Mouse (Mus musculus) embryo, embryonic 11.5 days (tissue): Measurements from ENCODE around the gene Chil1.

ENCODE experiments used
- DNase-seq: peaks from one replicate; pipeline ENCODE4 v3.0.0-alpha.2; 2012; ENCODE audit warnings: low read depth, low spot score

Gene Chil1

GRCm38 (mm10) chr1:134168985-134169697, 12.8 kb upstream of the Chil1 start:
- DNase-seq: no peak

GRCm38 (mm10) chr1:134173081-134173480, 8.9 kb upstream of the Chil1 start:
- DNase-seq: no peak

- no peak for DNase-seq
Observed at GRCm38 (mm10) chr1:134177976-134178375, 4.0 kb upstream of the Chil1 start.

GRCm38 (mm10) chr1:134184089-134184488, 2.1 kb downstream of the Chil1 start:
- DNase-seq: no peak

DNA sequence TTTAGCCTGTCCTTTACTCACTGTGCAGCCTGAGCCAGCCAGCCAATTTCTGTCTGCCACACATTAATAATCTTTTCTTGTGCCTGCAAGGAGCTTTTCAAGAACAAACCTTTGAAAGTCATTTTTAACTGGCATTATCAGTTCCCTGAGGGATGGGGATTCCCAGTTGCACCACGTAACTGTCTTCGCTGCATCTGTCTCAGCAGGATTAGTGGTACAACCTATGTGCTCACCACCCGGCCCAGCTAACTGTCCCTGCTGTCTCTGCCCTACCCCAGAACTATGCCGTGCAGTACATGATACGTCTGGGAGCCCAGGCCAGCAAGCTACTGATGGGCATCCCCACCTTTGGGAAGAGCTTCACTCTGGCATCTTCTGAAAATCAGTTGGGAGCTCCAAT, 6.2 kb downstream of the Chil1 start:
- no peak for DNase-seq

DNA sequence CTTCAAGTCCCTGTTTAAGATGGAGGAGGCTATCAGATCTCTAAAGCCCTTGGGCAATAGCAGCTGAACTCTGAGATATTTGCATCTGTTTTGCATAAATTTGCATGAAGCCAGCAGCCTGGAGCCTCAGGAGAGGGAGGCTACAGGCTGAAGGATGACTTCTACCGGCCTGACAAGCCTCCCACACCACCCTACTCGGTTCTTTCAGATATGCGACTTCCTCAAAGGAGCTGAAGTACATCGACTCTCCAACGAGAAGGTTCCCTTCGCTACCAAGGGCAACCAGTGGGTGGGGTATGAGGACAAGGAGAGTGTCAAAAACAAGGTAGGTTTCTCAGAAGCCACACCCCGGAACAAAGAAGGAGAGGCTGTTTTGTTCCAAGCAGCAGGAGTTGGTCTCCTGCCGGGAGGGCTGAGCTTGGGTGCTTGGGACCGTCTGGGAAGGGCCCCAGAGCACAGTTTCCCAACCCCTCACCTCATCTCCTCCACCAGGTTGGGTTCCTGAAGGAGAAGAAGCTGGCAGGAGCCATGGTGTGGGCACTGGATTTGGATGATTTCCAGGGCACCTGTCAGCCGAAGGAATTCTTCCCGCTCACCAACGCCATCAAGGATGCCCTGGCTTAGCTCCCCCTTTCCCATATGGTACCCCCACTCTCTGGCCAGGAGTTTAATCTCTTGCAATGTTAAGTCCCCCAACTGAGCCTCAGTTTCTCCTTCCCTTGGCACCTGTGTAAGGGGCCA, 7.2 kb downstream of the Chil1 start:
- no peak for DNase-seq

- no peak for DNase-seq
Observed at GRCm38 (mm10) chr1:134191192-134191591, 9.2 kb downstream of the Chil1 start.

DNA sequence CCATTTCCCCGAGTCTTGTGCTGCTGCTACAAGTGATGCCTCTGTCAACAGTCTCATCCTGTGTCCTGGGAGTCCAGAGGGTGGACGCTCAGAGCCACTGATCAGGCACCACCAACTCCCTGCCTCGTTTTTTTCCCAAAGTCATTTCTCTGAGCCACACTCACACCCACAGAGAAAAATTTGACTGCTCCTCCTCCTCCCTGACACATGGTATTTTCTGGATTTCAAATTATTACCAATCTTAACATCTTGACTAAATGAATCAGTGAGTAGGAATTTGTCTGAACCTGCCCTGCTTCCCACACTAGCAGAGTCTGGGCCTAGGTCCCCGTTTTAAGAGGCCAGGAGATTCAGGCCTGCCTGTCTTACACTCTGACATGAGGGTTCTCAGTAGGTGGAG, 10.0 kb downstream of the Chil1 start:
- DNase-seq: no peak

- no peak for DNase-seq
Observed at GRCm38 (mm10) chr1:134193126-134193525, 11.2 kb downstream of the Chil1 start, which contains the start of gene Mybph. TSS of gene Mybph (plus strand) at chr1:134193448.

- no peak for DNase-seq
Observed at GRCm38 (mm10) chr1:134193674-134194197, 11.8 kb downstream of the Chil1 start.

- no peak for DNase-seq
Observed at GRCm38 (mm10) chr1:134194298-134195022, 12.5 kb downstream of the Chil1 start.

GRCm38 (mm10) chr1:134195117-134195516, 13.1 kb downstream of the Chil1 start:
- no peak for DNase-seq

DNA sequence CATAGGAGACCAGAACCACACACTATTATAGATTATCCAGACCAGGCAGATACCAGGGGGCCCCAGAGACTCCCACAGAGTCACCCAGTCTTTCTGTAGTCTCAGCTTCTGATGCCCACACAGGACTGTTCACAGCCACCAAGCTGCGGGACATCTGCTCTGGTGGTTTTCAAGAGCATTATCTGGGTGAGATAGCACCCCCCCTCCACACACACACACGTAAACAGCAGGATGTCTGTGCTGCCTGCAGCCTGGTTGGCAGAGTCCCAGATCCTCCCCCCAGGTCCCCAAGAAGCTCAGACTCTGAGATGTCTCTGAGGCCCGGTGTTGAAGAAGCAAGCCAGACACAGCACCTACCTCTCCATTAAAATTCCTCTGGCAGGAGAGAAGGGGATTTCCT, 13.6 kb downstream of the Chil1 start:
- DNase-seq: no peak

- no peak for DNase-seq
Observed at GRCm38 (mm10) chr1:134195979-134196378, 14.0 kb downstream of the Chil1 start.

DNA sequence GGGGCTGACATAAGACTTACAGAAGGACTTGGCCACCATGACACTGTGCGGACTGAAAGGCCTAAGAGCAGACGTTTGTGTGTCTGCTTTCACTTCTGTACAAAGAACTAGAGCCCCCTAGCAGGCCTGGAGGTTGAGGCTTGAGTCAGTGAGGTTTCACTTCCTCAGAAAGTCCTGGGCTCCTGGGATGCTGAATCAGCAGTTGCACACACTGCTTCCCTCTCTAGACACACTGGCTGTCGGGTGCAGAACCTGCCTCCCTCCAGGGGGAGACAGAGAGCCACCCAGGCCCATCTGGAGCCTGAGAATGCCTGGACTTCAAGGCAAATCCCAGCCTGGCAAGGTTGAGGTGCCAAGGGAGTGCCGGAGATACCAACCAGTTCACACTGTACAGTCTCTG, 14.4 kb downstream of the Chil1 start:
- DNase-seq: no peak

DNA sequence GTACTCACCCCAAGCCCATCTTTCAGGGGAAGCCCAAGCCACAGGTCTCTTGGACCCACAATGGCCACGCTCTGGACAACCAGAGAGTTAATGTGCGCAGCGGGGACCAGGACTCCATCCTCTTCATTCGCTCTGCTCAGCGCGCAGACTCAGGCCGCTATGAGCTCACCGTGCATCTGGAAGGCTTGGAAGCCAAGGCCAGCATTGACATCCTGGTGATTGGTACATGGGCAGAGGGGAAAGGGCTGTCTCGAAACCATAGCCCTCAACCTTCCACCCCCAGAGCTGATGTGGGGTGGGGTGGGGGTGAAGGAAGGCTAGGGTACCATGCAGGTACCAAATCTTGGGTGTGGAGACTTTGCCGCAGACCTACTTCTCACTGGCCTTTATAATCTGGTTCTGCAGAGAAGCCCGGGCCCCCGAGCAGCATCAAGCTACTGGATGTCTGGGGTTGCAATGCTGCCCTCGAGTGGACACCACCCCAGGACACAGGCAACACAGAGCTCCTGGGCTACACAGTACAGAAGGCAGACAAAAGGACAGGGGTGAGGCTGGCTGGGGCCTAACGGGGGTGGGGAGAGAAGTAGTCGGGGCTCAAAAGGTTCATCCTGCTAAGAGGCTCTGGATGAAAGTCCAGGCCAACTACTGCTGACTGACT, 15.5 kb downstream of the Chil1 start:
- no peak for DNase-seq

DNA sequence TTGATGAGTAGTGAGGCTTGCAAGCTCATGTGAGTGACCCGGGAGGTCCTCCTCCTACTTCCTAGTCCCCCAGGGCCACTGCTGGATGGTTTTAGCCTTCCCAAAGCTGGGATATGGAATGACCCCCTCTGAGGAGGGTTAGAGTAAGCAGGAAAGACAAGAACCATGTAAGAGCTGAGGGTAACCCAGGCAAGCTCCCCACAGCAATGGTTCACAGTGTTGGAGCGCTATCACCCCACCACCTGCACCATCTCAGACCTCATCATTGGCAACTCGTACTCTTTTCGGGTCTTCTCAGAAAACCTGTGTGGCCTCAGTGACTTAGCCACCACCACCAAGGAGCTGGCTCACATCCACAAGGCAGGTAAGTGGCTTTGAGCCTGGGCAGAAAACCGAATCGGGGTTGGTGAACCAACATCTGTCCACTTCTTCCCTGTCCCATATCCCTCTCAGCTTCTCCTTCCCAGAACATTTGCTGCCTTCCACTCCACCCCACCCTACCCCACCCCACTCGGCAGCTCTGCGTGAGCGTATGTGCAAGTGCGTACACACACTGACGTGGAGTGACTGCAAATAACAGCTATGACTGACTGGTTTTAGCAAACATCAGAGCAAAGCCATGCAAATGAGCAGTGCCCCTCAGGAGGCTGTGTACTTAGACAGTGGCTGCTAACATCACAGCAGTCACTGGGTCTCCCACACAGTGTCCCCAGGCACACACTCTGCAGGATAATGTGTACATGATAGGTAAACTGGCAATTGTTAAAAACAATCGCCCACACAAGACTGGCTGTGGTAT, 16.4 kb downstream of the Chil1 start:
- no peak for DNase-seq

DNA sequence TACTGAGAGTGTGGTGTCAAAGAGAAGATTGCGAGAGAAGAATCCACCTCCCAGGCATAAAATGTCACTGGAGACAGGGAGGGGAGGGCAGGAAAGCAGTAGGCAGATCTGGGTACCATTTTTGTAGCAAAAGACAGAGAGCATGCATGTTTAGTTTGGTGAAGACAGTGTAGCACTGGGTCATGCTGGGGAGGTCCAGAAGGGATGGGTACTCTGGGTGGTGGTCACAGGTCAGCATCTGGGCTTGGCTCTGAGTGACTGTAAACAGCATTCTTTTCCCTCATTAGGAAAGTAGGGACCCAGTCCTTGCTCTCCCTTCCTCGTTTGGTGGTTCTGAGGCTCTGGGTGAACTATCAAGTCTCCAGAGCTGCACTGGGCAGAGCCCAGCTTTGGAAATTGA, 18.5 kb downstream of the Chil1 start:
- DNase-seq: no peak

DNA sequence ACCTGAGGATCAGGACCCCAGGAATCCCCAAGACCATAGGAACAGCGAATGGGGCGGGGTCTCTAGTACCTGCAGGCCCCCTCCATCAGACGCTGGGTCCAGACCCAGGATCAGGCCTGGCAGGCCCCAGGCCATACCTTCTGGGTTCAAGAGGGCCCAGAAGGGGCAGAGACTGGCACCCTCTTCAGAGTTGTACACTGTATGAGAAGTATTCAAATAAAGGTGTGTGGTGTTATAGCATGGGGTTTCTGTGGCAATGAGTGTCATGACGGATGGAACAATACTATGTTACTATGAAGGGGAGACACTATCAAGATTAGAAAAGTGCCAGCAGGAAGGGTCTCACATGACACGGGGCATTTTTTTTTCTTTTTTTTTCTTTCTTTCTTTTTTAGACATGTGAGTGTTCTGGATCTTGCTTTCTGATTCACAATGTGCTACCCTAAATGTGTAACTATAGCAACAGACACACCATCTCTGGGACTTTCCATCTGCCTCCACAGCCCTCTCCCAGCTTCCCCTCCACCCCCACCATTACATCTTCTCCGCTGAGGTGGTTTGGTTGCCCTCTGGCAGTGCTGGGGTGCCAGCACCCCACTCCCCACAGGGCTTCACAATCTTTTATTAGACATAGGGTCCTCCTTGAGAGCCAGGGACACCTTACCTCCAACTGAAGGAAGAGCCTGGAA, 19.2 kb downstream of the Chil1 start:
- no peak for DNase-seq

DNA sequence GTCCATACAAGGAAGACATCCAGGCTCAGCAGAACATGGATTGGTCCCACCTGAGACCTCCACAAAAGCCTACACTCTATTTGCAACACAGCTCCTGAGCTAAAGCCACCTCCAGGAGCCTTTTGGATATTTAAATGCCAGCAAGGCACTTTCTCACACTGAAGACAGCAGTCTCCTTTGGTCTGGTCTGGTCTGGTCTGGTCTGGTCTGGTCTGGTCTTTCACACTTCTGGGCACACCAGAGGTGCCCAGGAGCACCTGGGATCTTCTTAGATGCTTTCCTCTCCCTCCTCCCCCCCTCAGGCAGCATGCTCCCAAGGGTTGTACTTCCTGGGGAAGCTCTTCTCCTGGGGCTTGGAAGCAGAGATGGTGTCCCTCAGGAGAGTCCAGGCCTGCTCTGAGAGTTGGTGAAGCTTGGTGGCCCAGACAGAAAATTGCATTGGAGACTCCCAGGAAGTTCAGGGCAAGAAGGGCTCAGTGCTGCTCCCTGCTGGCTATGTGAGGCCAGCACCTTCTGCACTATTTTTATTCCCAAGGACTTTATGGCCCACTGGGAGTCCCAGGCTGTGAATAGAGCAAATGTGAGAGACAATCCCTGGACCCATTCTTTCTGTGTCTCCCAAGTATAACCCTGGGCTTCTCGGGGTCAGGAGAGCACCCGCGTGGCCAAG, 19.9 kb downstream of the Chil1 start:
- DNase-seq: peak; percentile 24
